Mouse (Mus musculus): ENCODE measurements at regions not wholly inside any gene's neighbourhood (a gene's known extent, or its start where the extent isn't known, plus 50 kb on each side); places are given as distances from the start of the nearest gene placed in this dataset.

GRCm38 (mm10) chr12:82085771-82086400 lies 83.2 kb upstream of the Sipa1l1 start:
- WGBS = 48% methylated on average over 7 of the region's 7 CpGs
- ATAC-seq (ENCODE audit: low FRiP score, low read depth) = no peak
- Histone ChIP-seq H3K4me3 (no peak overlapping the region), H3K4me1 (no peaks in the 10 kb centered on the region), H3K36me3 (no peaks in the 10 kb centered on the region), H3K9me3 (no peaks in the 10 kb centered on the region), H3K27ac (replicated peaks) (no peak overlapping the region), H3K9ac (replicated peaks) (no peak overlapping the region), H3K4me2 (replicated peaks) (no peak overlapping the region), H3K27me3 (no peaks in the 10 kb centered on the region)

GRCm38 (mm10) chr12:82086441-82086840 lies 82.7 kb upstream of the Sipa1l1 start:
- Histone ChIP-seq H3K27me3 (no peaks in the 10 kb centered on the region), H3K9me3 (no peaks in the 10 kb centered on the region), H3K36me3 (no peaks in the 10 kb centered on the region), H3K4me3 (no peak overlapping the region), H3K9ac (replicated peaks) (no peak overlapping the region), H3K4me2 (replicated peaks) (no peak overlapping the region), H3K27ac (replicated peaks) (no peak overlapping the region), H3K4me1 (no peaks in the 10 kb centered on the region)
- ATAC-seq (ENCODE audit: low FRiP score, low read depth) = no peak

GRCm38 (mm10) chr12:82089288-82089687 lies 79.8 kb upstream of the Sipa1l1 start:
- Histone ChIP-seq H3K4me2 (replicated peaks) (no peak overlapping the region), H3K4me1 (peaks cover 19% of the 10 kb centered on the region), H3K27me3 (no peaks in the 10 kb centered on the region), H3K9me3 (no peaks in the 10 kb centered on the region), H3K36me3 (no peaks in the 10 kb centered on the region), H3K27ac (replicated peaks) (no peak overlapping the region), H3K4me3 (no peak overlapping the region), H3K9ac (replicated peaks) (no peak overlapping the region)
- no peak for ATAC-seq (ENCODE audit: low FRiP score, low read depth)
- 88% methylated on average over 6 of the region's 6 CpGs for WGBS

- Histone ChIP-seq H3K4me1 (peaks cover 22% of the 10 kb centered on the region), H3K4me3 (no peak overlapping the region), H3K9ac (replicated peaks) (no peak overlapping the region), H3K27me3 (no peaks in the 10 kb centered on the region), H3K36me3 (no peaks in the 10 kb centered on the region), H3K4me2 (replicated peaks) (no peak overlapping the region), H3K27ac (replicated peaks) (no peak overlapping the region), H3K9me3 (no peaks in the 10 kb centered on the region)
- WGBS = 42% methylated on average over 7 of the region's 7 CpGs
- ATAC-seq (ENCODE audit: low FRiP score, low read depth) = peak; percentile 12; the same call in 1 of the 2 replicates
Measured at GRCm38 (mm10) chr12:82093317-82093716, 75.8 kb upstream of the Sipa1l1 start.

GRCm38 (mm10) chr12:82095396-82095795 lies 73.7 kb upstream of the Sipa1l1 start:
- Histone ChIP-seq H3K36me3 (no peaks in the 10 kb centered on the region), H3K4me3 (no peak overlapping the region), H3K4me1 (peaks cover 22% of the 10 kb centered on the region), H3K27me3 (no peaks in the 10 kb centered on the region; the same call in 1 of the 2 replicates), H3K4me2 (replicated peaks) (no peak overlapping the region), H3K9me3 (no peaks in the 10 kb centered on the region), H3K9ac (replicated peaks) (no peak overlapping the region), H3K27ac (replicated peaks) (no peak overlapping the region)
- no peak for ATAC-seq (ENCODE audit: low FRiP score, low read depth)
- WGBS = 90% methylated on average over 1 of the region's 1 CpGs

GRCm38 (mm10) chr12:82097126-82097525 lies 72.0 kb upstream of the Sipa1l1 start:
- Histone ChIP-seq H3K9ac (replicated peaks) (no peak overlapping the region), H3K27me3 (no peaks in the 10 kb centered on the region; the same call in 1 of the 2 replicates), H3K9me3 (no peaks in the 10 kb centered on the region), H3K36me3 (no peaks in the 10 kb centered on the region), H3K4me1 (peaks cover 22% of the 10 kb centered on the region), H3K4me2 (replicated peaks) (no peak overlapping the region), H3K27ac (replicated peaks) (no peak overlapping the region), H3K4me3 (no peak overlapping the region)
- no peak for ATAC-seq (ENCODE audit: low FRiP score, low read depth)
- WGBS = 91% methylated on average over 6 of the region's 6 CpGs

GRCm38 (mm10) chr12:82097620-82098019 lies 71.5 kb upstream of the Sipa1l1 start:
- H3K4me1 ChIP-seq = peaks cover 18% of the 10 kb centered on the region
- H3K9me3 ChIP-seq = no peaks in the 10 kb centered on the region

GRCm38 (mm10) chr12:82104211-82104610 lies 64.9 kb upstream of the Sipa1l1 start:
- no peak overlapping the region for H3K4me2 ChIP-seq (replicated peaks)
- WGBS = 86% methylated on average over 10 of the region's 10 CpGs
- H3K36me3 ChIP-seq = no peaks in the 10 kb centered on the region
- H3K4me1 ChIP-seq = 0 out of 2 replicates have a peak, but pooled peaks cover 3% of the 10 kb centered on the region
- peaks cover 7% of the 10 kb centered on the region; the same call in 1 of the 2 replicates for H3K9me3 ChIP-seq
- H3K4me3 ChIP-seq = no peak overlapping the region
- no peak for ATAC-seq (ENCODE audit: low FRiP score, low read depth)
- H3K27ac ChIP-seq (replicated peaks) = no peak overlapping the region
- no peaks in the 10 kb centered on the region; the same call in 1 of the 2 replicates for H3K27me3 ChIP-seq
- no peak overlapping the region for H3K9ac ChIP-seq (replicated peaks)

More at GRCm38 (mm10) chr12:82097620-82098019, 71.5 kb upstream of the Sipa1l1 start:
- no peaks in the 10 kb centered on the region for H3K36me3 ChIP-seq
- no peak overlapping the region for H3K9ac ChIP-seq (replicated peaks)
- no peak overlapping the region for H3K4me3 ChIP-seq
- no peak for ATAC-seq (ENCODE audit: low FRiP score, low read depth)
- H3K27ac ChIP-seq (replicated peaks) = no peak overlapping the region
- WGBS = 90% methylated on average over 4 of the region's 4 CpGs
- H3K4me2 ChIP-seq (replicated peaks) = no peak overlapping the region
- no peaks in the 10 kb centered on the region; the same call in 1 of the 2 replicates for H3K27me3 ChIP-seq

GRCm38 (mm10) chr12:82105184-82106031 lies 63.7 kb upstream of the Sipa1l1 start:
- H3K9me3 ChIP-seq = peaks cover 7% of the 10 kb centered on the region; the same call in 1 of the 2 replicates

GRCm38 (mm10) chr12:82115766-82116165 lies 53.4 kb upstream of the Sipa1l1 start:
- ATAC-seq (ENCODE audit: low FRiP score, low read depth) = no peak
- Histone ChIP-seq H3K4me3 (no peak overlapping the region), H3K27ac (replicated peaks) (no peak overlapping the region), H3K36me3 (no peaks in the 10 kb centered on the region), H3K9ac (replicated peaks) (no peak overlapping the region), H3K4me2 (replicated peaks) (no peak overlapping the region), H3K4me1 (no peaks in the 10 kb centered on the region), H3K27me3 (no peaks in the 10 kb centered on the region), H3K9me3 (no peaks in the 10 kb centered on the region)
- 72% methylated on average over 7 of the region's 7 CpGs for WGBS

More at GRCm38 (mm10) chr12:82105184-82106031, 63.7 kb upstream of the Sipa1l1 start:
- no peak overlapping the region for H3K9ac ChIP-seq (replicated peaks)
- no peak overlapping the region for H3K4me3 ChIP-seq
- no peaks in the 10 kb centered on the region for H3K36me3 ChIP-seq
- H3K4me1 ChIP-seq = 0 out of 2 replicates have a peak, but pooled peaks cover 3% of the 10 kb centered on the region
- 86% methylated on average over 17 of the region's 17 CpGs for WGBS
- H3K4me2 ChIP-seq (replicated peaks) = no peak overlapping the region
- no peaks in the 10 kb centered on the region for H3K27me3 ChIP-seq
- ATAC-seq (ENCODE audit: low FRiP score, low read depth) = no peak
- H3K27ac ChIP-seq (replicated peaks) = no peak overlapping the region
